Mouse (Mus musculus) urinary bladder, postnatal 4 days (tissue): ENCODE data around the gene Gar1.

Source experiments
- DNase-seq, 2 experiments: peaks; one replicate each; pipeline ENCODE4 v3.0.0; 2021 to 2022; ENCODE audit warnings: low spot score in 2 of 2

Gar1 gene

GRCm38 (mm10) chr3:129831035-129831568, at the start of gene Gar1:
Gene Gar1, minus strand, starts transcription at chr3:129831396.
- peak; percentile 92 to 95 for DNase-seq

- DNase-seq = no peak
These were observed 48.7 kb upstream of the Gar1 start for GRCm38 (mm10) chr3:129879913-129880312.

DNA sequence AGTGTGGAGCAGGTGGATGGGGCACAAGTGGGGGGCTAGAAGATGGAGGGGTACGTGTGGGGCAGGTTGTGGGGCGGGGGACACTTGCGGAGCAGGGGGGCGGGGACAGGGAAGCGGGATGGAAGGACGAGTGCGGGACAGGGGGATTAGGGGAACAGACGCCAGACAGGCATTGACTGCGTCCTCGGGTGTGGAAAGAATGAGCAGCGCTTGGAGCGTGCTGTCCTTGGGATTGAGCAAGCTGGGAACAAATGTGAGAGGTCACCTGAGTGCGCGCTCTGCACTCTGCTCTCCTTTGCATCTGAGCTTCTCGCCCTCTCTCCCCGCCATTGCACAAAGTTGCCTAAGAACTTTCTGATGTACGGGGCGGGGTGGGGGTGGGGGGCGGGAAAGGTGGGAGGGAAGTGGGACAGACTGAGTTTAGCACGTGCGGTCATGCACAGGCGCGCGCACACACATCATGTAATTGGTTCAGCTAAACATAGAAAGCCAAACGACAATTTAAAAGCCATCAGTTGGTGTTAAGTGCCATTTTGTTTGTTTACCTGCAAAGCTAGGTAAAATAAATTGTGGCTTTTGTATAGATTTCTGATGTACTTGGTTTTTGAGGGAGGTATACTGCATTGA, 48.0 kb upstream of the Gar1 start:
- DNase-seq = no peak

DNA sequence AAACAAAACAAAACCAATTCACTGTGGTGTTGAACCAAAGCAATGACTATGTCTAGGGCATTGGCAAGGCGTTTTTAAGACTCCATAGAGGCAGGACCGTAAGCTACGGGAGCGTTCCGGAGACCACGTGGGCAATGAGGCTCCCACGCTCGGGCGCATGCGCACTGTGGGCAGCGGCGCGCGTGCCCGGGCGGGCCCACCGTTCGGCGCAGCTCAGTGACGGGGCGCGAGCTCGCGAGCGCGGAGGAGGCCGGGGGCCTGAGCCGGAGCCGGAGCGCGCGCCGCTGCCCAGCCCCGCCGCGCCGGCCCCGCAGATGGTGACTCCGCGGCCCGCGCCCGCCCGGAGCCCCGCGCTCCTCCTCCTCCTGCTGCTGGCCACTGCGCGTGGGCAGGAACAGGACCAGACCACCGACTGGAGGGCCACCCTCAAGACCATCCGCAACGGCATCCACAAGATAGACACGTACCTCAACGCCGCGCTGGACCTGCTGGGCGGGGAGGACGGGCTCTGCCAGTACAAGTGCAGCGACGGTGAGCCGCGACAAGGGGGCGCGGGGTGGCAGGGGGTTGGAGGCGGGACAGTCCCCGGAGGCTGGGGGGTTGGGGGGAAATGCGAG, 47.3 kb upstream of the Gar1 start, which contains the start of gene Pla2g12a:
Gene Pla2g12a (plus strand): TSS at position 202 of the 617 bp plus-strand sequence.
- peak; percentile 89 to 91 for DNase-seq

GRCm38 (mm10) chr3:129877327-129877726, 46.1 kb upstream of the Gar1 start:
- DNase-seq = no peak

- peak in 1 of 2 experiments; percentile 66 for DNase-seq
These were observed 32.5 kb upstream of the Gar1 start for GRCm38 (mm10) chr3:129863698-129864097.

DNA sequence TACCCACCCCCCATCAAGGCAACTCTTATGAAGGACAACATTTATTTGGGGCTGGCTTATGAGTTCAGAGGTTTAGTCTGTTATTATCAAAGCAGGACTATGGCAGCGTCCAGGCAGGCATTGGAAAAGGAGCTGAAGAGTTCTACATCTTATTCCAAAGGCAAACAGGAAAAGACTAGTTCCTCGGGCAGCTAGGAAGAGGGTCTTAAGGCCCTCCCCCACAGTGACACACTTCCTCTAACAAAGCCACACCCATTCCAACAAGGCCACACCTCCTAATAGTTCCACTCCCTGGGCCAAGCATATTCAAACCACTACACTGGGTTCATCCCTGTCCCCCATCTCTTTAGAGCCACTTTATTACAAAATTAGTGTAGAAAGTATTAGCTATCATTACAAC, 31.4 kb upstream of the Gar1 start:
- no peak for DNase-seq

DNA sequence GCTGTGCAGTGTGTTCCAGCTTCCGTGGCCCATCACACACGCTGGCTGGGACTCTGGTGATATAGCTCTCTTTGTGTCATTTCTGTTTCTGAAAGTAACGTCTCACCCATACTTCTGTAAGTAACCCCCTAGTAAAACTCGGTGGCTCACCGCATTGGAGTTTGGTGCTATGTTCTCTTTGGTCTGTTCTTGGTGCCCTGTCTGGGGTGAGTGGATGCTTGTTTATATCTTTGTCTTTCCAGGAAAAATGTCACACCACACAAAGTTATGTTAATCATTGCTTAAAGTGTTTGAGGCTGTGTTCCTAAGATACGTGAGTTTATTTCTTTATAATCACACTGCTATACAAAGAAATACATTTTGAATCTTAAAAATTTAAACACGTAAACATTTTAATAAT, 15.7 kb upstream of the Gar1 start:
- no peak for DNase-seq

DNA sequence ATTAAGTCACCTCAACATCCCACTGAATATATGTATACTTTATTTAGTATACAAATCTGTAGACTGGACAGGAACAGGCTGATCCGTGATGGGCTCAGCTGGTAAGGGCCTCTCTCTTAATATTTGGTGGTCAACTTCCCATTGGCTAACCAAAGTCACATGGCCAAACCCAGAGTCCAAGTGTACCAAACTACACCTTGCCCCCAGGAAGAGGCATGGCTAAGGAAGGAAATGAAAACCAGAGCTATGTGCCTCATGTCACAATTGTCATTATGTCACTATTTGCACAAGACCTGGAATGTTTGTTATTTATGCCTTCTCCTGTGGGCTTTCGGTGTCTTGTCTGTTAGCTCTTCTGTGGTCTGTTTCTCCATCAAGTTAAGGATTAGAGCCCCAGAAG, 14.7 kb upstream of the Gar1 start:
- DNase-seq = no peak

GRCm38 (mm10) chr3:129838017-129838416, 6.8 kb upstream of the Gar1 start:
- no peak for DNase-seq

- DNase-seq = no peak
These were observed 5.8 kb upstream of the Gar1 start for GRCm38 (mm10) chr3:129836965-129837364.

DNA sequence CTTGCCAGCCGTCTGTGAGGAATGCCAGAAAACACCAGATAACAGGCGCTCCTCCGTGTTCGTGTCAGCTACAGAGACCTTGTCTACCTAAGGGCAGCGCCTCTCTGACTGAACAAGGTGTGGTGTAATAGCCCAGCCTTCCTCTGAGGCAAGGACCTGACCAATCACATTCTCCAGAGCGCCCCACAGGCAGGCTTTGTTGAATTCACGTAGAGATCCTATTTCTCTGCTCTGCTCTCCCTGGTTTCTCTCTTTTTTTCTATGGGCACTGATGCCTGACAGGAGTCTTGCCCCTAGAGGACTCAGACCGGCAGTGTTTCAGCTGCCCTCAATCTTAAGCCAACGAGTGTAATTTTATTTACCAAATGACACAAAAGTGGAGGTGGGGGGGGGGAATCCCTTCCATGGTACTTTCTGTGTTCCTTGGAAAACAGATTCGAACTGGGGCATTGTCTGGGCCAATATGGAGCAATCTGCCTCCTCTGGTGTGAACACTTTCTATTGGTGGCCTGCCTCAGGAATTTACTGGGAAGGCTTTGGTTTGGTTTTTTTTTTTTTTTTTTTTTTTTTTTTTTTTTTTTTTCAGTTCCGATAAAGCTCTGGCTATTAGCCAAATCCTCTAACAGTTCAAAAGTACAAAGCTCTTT, 5.0 kb upstream of the Gar1 start:
- DNase-seq = no peak

DNA sequence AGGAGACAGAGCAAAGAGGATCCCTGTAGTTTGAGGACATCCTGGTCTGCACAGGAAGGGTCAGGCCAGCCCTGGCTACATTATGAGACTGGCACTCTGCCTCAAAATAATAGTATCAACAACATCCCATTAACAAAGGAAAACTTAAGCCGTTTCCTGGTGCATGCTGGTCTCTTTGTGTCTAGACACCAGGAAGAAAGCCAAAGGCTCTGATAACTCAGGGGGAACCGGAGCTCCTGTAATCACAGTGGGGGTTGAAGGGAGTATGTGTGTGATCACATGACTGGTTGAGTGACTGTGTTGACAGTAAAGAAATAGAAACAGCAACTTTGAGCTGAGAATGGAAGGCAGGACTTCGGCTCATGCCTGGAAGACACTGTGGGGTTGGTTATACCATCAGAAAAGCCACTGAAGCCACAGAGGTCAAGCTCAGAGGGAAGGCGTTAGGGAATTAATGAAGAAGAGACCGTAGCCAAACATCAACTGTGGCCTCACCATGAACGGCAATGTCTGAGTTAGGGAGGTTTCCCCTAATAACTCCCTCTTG, 4.3 kb upstream of the Gar1 start, which contains the start of gene Cfi:
Gene Cfi (plus strand): TSS at position 497 of the 547 bp plus-strand sequence.
- no peak for DNase-seq

DNA sequence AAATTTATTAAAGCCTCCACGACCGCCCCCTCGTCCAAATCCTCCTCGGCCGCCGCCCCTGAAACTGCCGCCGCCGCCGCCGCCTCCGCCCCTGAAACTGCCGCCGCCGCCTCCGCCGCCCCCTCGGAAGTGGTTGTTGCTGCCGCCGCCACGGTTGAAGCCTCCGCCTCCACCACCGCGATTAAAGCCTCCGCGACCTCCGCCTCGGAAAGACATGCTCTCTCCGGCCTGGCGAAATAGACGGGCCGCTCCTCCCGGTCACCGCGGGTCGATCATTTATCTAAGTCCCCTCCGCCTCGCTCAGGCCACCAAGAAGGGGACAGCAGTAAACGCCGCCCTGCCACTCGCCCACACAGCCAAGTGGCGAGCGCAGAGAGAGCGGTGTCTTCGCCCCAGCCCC, 570 bp downstream of the Gar1 start:
- peak in 1 of 2 experiments; percentile 68 for DNase-seq

GRCm38 (mm10) chr3:129827691-129828090, 3.5 kb downstream of the Gar1 start:
- peak in 1 of 2 experiments; percentile 10 for DNase-seq

DNA sequence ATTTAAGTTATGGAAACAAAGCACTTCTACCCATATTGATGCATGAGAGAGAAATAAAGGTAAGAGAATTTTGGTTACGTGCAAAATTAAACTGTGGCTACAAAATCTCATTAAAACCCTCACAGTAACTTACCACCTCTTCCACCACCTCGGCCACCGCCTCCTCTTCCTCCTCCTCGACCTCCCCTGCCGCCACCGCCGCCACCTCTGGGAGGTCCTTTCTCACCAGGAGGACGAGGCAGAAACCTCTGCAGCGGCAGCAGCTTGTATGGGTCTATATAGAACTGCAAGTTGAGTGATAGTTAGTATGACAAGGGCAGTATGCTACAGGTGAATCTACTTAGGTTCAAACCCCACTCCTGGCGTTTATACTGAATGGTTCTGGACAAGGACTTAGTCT, 4.5 kb downstream of the Gar1 start:
- DNase-seq = peak in 1 of 2 experiments; percentile 53

- DNase-seq = peak in 1 of 2 experiments; percentile 57
These were observed 6.3 kb downstream of the Gar1 start for GRCm38 (mm10) chr3:129824891-129825290.

DNA sequence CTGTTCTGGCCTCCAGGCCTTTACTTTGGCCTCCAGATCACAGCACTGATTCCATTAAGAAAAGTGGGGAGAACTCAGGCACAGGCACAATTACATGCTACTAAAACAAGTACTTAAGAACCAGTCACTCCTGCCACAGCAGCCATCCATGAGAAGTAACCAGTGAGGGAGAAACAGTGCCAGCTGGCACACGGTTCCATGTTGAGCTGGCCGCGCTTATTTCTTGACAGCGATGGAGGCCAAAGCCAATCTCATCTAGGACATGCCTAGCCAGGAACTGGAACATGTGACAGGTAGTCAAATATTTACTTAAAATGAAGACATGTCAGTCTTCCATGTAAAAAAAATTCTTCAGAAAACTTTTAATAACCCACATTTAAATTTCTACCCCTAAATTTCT, 7.0 kb downstream of the Gar1 start:
- peak in 1 of 2 experiments; percentile 52 for DNase-seq

DNA sequence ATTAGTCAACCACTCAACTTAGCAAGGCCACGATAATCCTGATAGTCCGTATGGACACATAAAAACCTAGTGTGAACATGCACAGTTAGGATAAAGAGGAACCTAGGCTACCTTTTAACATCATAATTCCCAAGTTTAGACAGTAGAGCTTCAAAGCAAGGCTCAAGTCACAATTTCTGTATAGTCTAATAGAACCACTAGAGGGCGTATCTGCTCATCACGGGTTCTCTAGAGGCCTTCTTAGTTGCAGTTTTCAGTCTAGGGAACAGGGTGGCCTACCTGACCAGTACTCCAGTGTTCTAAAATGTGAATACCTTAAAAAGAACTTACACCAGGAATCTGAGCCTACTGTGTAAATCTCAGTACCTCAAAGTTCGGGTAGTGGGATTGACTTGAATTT, 7.9 kb downstream of the Gar1 start:
- peak in 1 of 2 experiments; percentile 36 for DNase-seq

DNA sequence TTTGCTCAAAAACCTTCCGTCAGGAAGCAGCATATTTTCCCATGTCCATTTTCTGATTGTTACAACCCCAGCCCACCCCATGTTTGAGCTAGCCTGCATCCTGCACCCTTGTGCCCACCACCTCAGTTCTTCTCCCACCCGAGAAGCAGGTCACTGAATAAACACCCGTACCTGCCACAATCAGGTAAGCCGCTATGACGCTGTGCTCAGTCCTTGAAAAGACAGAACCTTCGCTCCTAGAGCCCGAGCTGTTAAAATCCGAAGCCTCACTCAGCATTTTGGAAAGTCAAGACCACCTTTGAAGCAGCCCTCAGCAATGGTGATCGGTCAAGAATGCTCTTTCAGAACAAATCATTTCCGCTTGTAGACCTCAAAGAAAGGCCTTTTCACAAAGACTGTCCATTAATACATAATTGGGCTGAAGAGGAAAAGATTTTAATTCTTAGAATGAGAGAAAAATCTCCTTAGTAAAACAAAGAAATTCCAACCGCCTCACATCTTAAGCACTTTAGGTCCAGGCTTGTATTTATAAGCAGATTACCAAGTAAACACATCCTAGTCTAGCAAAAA, 8.9 kb downstream of the Gar1 start, which contains the start of gene Rrh:
Gene Rrh (minus strand): TSS at position 382 of the 570 bp plus-strand sequence.
- DNase-seq = peak in 1 of 2 experiments; percentile 53

DNA sequence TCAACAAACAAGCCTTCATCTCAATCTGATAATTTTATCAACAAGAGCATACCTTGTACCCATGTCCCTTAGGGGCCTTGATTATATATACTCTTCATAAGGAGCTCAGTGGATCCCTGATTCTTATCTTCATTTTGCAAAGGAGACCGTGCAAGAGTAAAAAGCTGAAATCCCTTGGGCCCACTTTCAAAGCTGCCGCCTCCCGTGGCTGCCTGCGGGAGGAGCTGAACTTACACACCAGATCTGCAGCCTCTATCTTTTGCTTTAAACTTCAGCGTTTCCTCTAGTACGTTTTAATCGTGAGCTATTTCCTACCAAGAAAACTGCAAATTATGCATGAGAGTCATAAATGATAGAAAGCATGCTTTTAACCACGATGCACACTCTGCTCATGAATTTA, 9.5 kb downstream of the Gar1 start:
- peak in 1 of 2 experiments; percentile 49 for DNase-seq

DNA sequence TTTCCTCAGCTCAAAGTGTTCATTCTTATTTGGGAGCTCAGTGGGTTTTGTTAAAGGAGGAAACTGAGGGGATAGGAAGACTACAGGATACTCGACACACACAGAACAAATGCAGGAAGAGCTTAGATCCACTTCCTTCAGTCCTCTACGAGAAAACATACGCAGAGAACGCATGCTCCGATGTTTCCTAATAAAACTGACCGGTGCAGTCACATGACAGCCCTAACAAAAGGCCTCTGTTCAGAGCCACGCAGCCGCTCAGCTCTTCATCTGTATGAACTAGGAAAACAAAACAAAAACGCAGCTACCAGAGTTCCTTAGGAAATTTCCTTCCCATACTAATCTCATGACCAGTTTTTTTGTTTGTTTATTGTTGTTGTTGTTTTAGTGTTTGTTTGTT, 10.3 kb downstream of the Gar1 start:
- peak in 1 of 2 experiments; percentile 38 for DNase-seq
